Mouse (Mus musculus) liver, embryonic 16.5 days (tissue): Measurements from ENCODE around the gene Casp6. TPM values are rescaled to one million over a fixed set of nuclear protein-coding genes. Genes with fewer than 3 reads are reported as not detected.

Experiments
- ATAC-seq: fragments of 200-750 bp; cut with Nextera tagmentation; 2 replicates; pipeline ENCODE4 v1.8.0; 2017; ENCODE audit warnings: low read depth, mild to moderate bottlenecking, moderate number of reproducible peaks, moderate library complexity
- H3K27ac ChIP-seq: fragments of 300-500 bp; sonication (generic); 2 replicates; pipeline ENCODE4 v1.5.1; 2014; ENCODE audit warnings: mild to moderate bottlenecking, low read length
- H3K27me3 ChIP-seq: fragments of 300-500 bp; sonication (generic); 2 replicates; pipeline ENCODE4 v1.6.1; 2014; ENCODE audit warnings: low read depth, low read length, mixed read lengths; ENCODE audit not compliant: control insufficient read depth, insufficient read depth
- H3K36me3 ChIP-seq: fragments of 300-500 bp; sonication (generic); 2 replicates; pipeline ENCODE4 v1.6.1; 2014; ENCODE audit warnings: mild to moderate bottlenecking; ENCODE audit not compliant: control insufficient read depth, insufficient read depth
- H3K4me1 ChIP-seq: fragments of 300-500 bp; sonication (generic); 2 replicates; pipeline ENCODE4 v1.6.1; 2014; ENCODE audit warnings: low read depth, low read length, mixed read lengths; ENCODE audit not compliant: control insufficient read depth
- H3K4me2 ChIP-seq: fragments of 300-500 bp; sonication (generic); 2 replicates; pipeline ENCODE4 v1.6.1; 2014; ENCODE audit warnings: low read depth, low read length, mixed read lengths
- H3K4me3 ChIP-seq: fragments of 300-500 bp; sonication (generic); 2 replicates; pipeline ENCODE4 v1.5.1; 2014; ENCODE audit warnings: low read depth, mild to moderate bottlenecking, low read length
- H3K9ac ChIP-seq: fragments of 300-500 bp; sonication (generic); 2 replicates; pipeline ENCODE4 v1.6.1; 2014; ENCODE audit warnings: low read depth, low read length
- H3K9me3 ChIP-seq: fragments of 300-500 bp; sonication (generic); replicated peaks from 2 replicates; pipeline ENCODE4 v1.6.1; 2016; ENCODE audit warnings: low read length; ENCODE audit not compliant: control insufficient read depth
- whole genome bisulfite sequencing: fragments of 180-500 bp; shearing (Covaris S2); extraction: QIAGEN DNeasy Blood & Tissue Kit; methylation state at CpG from one replicate; pipeline ENCODE4 v1.1.7; 2014; ENCODE audit not compliant: insufficient replicate concordance; 5-methylcytosine and 5-hydroxymethylcytosine counted together
- polyA plus RNA-seq: library from polyadenylated mRNA; unstranded; fragments of >200 nt; fragmentation: Nextera tagmentation; extraction: Ambion mirVana; gene quantifications from 2 replicates; pipeline ENCODE4 v1.2.1, GENCODE M21; 2015

Casp6 gene
- polyA plus RNA-seq, 1 experiment from 2014 or later = 30.6 TPM

- Histone ChIP-seq H3K4me2 (no peak overlapping the region), H3K9me3 (no peaks in the 10 kb centered on the region), H3K4me1 (no peaks in the 10 kb centered on the region), H3K9ac (no peak overlapping the region), H3K4me3 (no peak overlapping the region), H3K36me3 (no peaks in the 10 kb centered on the region), H3K27me3 (no peaks in the 10 kb centered on the region), H3K27ac (no peak overlapping the region)
- WGBS = 65% methylated on average over 4 of the region's 4 CpGs
- no peak for ATAC-seq
These were observed 52.1 kb downstream of the Casp6 start for GRCm38 (mm10) chr3:129953296-129953695.

DNA sequence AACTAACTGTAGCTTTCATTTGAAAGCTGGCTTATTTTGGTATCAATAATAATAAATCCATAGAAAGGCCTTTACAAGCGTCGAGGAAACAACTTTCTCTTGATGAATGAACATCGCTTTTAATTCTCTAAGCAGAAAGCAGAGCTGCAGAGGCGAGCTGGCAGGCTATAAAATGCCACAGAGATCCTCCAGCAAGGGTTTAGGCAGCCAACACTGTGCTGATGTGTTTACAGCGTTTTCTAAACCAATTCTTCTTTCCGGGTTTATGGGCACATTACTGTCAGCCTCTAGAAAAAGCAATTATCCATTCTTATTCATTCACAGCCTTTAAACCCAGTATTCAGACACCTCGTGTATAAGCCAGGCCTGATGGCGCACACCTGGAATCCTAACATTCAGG is 61.3 kb downstream of the Casp6 start:
- Histone ChIP-seq H3K4me2 (no peak overlapping the region), H3K9ac (no peak overlapping the region), H3K27ac (no peak overlapping the region), H3K36me3 (no peaks in the 10 kb centered on the region), H3K27me3 (no peaks in the 10 kb centered on the region; the same call in 1 of the 2 replicates), H3K4me1 (no peaks in the 10 kb centered on the region; the same call in 1 of the 2 replicates), H3K4me3 (no peak overlapping the region), H3K9me3 (no peaks in the 10 kb centered on the region)
- no peak for ATAC-seq
- 67% methylated on average over 8 of the region's 8 CpGs for WGBS

Other genes starting within 250 kb of the Casp6 start
- 0.28 and 0.36 TPM in 2 replicates for gene Egf, start 146.1 kb upstream of the Casp6 start, polyA plus RNA-seq
- not detected in 2 replicates for gene Lrit3, start 97.4 kb upstream of the Casp6 start, polyA plus RNA-seq
- gene Rrh, start 78.8 kb upstream of the Casp6 start, polyA plus RNA-seq = not detected in 2 replicates
- 20.8 and 23.6 TPM in 2 replicates for gene Gar1, start 70.0 kb upstream of the Casp6 start, polyA plus RNA-seq
- gene Cfi, start 65.5 kb upstream of the Casp6 start, polyA plus RNA-seq = 294 and 313 TPM in 2 replicates
- gene Pla2g12a, start 22.8 kb upstream of the Casp6 start, polyA plus RNA-seq = 80.6 and 81.6 TPM in 2 replicates
- 14.9 and 15.4 TPM in 2 replicates for gene Mcub, start 68.8 kb downstream of the Casp6 start, polyA plus RNA-seq
- 7.3 and 10.3 TPM in 2 replicates for gene Sec24b, start 160.1 kb downstream of the Casp6 start, polyA plus RNA-seq
- gene Col25a1, start 230.1 kb downstream of the Casp6 start, polyA plus RNA-seq = 0.77 and 1.0 TPM in 2 replicates